Mouse (Mus musculus): ENCODE results near the gene Reln.

Reln gene

GRCm38 (mm10) chr5:21920310-21920709 is 424.2 kb downstream of the Reln start:
- DNase-seq: no peak

DNA sequence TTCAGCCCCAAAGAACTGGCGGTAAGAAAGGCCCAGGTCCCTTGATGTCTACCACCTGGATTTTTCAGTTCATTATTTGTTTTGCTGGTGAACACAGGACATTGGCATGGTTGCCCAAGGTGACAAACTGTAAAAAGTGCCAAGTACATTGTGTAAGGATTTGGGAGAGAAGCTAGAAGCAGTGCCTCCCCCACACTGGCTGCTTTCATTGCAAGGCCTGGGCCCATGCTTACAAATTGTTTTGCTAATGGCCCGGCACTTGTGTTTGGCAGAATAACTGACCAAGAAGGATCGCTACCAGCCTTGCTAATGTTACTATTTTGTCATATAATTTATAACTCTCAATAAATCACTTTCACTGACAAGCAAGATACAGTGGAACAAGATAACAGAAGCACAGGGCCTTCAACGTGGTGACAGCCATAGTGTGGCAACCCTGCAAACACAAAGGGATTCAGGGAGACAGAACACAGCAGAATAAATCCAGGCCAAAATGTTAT is 425.2 kb downstream of the Reln start:
- no peak for DNase-seq

DNA sequence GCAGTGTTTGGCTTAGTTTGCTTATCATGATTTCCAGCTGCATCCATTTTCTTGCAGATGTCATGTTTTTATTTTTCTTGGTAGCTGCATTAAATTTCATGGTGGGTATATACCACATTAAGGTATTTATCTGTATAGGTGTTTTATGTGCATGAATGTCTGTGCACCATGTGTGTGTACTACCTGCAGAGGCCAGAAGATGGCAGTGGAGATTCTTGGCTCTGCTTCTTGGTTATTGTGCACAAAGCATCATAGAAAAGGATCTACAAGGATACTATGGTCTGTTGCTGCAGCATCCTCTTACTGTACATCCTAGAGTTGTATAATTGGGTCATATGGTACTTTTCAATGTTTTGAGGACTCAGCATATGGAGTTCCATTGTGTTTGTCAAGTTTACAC is 428.5 kb downstream of the Reln start:
- DNase-seq: no peak

GRCm38 (mm10) chr5:21914776-21915175 is 429.7 kb downstream of the Reln start:
- no peak for DNase-seq

- DNase-seq: no peak
Observed at GRCm38 (mm10) chr5:21912835-21913530, 431.5 kb downstream of the Reln start.

GRCm38 (mm10) chr5:21910726-21911125 is 433.8 kb downstream of the Reln start:
- no peak for DNase-seq

- DNase-seq: no peak
Observed at GRCm38 (mm10) chr5:21909713-21910112, 434.8 kb downstream of the Reln start.

DNA sequence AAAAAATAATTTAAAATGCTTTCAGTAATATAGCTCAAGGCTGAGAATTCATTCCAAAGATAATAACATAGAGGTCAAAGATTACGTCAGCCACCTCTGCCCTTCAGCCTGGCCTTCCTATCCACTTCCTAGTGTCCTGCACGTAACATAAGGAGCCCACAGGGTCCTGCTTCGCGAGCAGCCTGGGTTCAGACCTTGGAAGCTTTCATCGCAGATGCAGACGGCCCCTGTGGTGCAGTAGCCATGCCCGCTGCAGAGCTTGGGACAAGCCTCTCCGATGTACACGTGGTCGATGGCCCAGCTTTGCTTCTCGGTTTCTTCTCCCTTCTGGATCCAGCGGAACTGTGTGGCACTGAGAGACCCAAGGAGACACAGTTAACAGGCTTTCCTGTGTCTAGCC is 443.1 kb downstream of the Reln start:
- DNase-seq: no peak

DNA sequence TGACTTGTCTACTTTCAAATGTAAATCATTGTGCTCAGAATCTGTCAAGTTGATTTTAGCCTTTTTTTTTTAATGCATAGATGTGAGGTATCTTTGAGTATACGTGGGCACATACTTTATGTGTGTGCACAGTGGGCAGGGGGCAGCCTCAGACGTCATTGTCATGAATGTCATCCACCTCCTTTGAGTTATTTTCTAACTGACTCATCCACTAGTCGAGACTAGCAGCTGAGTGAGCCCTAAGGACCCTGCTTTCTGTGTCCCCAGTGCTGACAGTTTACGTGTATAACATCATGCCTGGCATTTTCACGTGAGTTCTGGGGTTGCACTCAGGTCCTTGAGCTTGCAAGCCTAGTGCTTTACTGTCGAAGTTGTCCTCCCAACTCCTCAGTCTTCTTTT is 443.6 kb downstream of the Reln start:
- no peak for DNase-seq

- peak; percentile 58 to 62 for DNase-seq
Observed at GRCm38 (mm10) chr5:21898875-21899274, 445.6 kb downstream of the Reln start.

GRCm38 (mm10) chr5:21896586-21896985 is 447.9 kb downstream of the Reln start:
- no peak for DNase-seq

GRCm38 (mm10) chr5:21894168-21894567 is 450.3 kb downstream of the Reln start:
- no peak for DNase-seq

- DNase-seq: no peak
Observed at GRCm38 (mm10) chr5:21866750-21867149, 477.8 kb downstream of the Reln start.

- DNase-seq: peak; percentile 20 to 33
Observed at GRCm38 (mm10) chr5:21866311-21866712, 478.2 kb downstream of the Reln start.

DNA sequence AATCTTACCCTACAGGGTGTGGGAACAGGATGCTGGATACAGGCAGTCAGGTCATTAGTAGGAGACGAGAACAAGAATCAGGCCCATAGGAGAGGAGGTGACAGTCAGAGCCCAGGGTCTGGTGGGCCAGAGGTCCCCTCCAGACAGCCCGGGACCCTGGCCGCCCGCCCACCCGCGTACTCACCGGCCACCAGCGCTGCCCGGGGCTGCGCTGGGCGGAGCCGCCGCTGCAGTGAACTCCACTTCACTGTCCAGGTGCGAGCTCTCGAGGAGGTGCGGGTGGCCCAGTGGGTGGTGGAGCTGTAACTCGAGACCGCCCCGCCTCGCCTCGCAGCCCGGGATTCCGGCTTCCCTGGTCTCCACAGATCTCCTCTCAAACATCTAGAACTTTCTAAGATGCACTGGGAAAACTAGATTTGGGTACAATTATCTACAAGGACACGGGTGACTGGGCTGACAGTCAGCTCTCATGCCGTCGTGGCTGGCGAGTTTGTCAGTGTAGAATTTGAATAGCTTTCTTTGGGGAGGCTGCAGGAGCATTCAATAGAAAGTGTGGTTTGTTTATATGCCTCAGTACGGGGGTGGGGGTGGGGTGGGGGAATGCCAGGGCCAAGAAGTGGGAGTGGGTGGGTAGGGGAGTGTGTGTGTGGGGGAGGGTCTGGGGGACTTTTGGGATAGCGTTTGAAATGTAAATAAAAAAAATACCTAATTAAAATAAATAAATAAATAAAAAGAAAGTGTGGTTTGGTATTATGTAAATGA is 479.0 kb downstream of the Reln start, which contains the start of gene Slc26a5:
Gene Slc26a5, minus strand, starts transcription at position 259 of the 762 bp plus-strand sequence.
- peak in 1 of 2 experiments; percentile 24 for DNase-seq

- no peak for DNase-seq
Observed at GRCm38 (mm10) chr5:21858653-21859052, 485.8 kb downstream of the Reln start.

DNA sequence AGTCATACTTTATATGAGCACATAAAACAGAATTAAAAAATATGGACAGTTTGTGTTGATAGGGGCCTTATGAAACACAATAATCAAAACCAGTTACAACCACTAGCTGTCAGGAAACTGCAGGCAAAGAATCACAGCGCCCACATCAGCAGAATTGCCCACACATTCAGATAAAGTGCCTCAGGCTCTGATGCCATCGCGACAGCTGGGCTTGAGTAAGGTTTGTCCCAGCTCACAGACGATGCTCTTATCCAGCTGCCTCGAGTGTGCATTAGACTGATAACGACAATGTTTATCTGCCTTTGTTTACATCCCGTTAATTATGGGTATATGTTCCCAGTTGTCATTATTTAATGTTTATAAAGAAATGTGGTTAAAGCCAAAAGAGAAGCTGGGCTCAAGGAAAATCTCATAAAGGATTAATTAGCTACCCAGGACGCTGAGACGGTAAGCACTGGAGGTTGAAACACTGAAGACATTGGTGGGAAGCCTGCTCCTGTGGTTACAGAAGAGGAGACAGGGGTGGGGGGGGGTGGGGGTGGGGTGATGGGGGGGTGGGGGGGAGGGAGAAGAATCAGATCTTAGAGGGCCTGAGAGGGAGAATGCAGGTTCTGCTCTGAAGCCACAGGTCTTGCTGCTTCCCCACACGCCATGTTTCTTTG is 492.7 kb downstream of the Reln start:
- no peak for DNase-seq

GRCm38 (mm10) chr5:21847438-21847837 is 497.1 kb downstream of the Reln start:
- DNase-seq: no peak

DNA sequence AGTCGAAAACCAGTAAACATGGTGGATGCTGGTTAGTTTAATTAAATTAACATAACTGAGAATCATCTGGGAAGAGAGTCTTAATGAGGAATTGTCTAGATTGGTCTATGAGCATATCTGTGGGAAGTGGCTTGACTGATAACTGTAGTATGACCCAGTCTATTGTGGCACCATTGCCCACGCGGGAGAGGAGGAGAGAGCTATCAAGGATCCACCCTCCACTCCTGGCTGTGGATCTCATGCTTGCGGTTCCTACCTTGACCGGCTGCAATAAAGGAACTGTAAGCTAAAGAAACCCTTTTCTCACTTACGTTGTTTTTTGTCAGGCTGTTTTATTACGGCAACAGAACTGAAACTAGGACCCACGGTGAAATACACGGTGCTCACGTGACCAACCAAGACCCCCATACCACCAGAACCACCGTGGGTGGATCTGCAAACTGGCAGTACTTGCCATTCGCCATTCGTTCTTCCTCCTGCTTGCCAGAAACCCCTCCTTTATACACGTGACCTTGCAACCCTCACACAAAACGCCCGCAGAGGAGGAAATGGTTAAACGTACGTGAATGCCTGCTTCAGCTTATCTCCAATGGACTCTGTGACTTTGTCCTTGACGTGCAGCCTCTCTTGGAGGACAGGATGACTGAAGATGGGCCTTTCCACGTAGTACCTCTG is 497.7 kb downstream of the Reln start:
- no peak for DNase-seq

DNA sequence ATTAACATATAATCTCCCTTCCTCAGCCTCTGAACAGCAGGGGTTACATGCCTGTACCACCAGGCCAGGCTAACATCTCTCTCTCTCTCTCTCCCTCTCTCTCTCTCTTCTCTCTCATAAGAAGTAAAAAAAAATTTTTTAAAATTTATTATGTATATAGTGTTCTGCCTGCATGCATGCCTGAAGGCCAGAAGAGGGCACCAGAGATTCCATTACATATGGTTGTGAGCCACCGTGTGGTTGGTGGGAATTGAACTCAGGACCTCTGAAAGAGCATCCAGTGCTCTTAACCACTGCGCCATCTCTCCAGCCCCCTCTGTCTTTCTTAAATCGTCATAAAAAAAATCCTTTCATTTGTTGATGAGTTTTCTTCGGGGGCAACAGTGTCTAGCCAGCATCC is 499.8 kb downstream of the Reln start:
- no peak for DNase-seq
